Mouse (Mus musculus): ENCODE data around the gene Tdrd9.

GRCm38 (mm10) chr12:111938623-111939177 is 32.7 kb upstream of the Tdrd9 start:
- no peak for TF ChIP-seq CTCF (IDR thresholded peaks at IDR 0.05; ENCODE audit: borderline replicate concordance, extremely low read depth, insufficient read depth, insufficient read length)
- no peak for TF ChIP-seq POLR2A (IDR thresholded peaks at IDR 0.05; ENCODE audit: borderline replicate concordance, extremely low read depth, insufficient read depth, insufficient read length, poor library complexity, severe bottlenecking)

Measured in brain, embryonic 14.5 days (tissue).